ENCODE assay signal across 22 mouse cellular contexts in the genomic region with DNA sequence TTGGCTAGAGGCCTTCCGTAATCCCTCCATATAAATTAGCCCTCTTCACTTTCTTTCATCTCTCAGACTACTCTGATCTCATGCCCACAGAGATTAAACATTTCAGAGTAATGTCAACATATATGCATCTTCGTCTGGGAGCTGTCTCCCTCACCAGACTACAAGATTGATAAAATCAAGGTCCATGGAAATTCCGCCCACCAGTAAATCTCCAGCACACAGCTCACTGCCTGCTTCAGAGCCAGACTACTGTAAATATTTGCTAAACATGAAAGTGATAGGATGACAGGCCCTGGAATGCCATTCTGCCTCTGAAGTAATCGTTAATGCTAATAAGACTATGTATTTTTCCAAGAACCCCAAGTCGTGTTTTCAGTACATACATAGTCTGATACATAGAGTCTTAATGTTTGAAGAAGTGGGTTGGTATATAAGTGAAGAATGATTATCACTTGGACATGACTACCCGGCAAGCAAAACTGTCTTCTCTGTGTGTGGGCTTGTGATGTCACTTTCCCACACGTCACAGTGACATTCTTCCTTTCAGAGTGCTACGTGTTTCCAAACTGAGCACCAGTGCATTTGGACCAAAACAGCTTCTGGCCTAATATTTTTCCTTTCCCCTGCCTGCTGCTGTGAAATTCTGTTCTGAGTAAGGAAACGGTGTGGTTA.
A peak's percentile ranks its signal among the peaks of the same experiment; 100 is the strongest.
DNase-seq lines count a peak whose midpoint lies in the region; ATAC-seq and TF ChIP-seq lines count a peak whose summit lies in the region.
"Had no signal": no experiment of that assay in that cellular context is flagged by ENCODE, and none has a peak within 500 bp of the region (broad histone marks: within the 10 kb centered on the region; RNA-seq: fewer than 3 reads in every experiment).

No protein-coding gene starts in this region.

- peak overlapping the region; percentile 39; the same call in 1 of the 2 replicates for H3K27ac ChIP-seq in midbrain, embryonic 13.5 days
- H3K27ac ChIP-seq in midbrain, embryonic 10.5 days (replicated peaks): no peak overlapping the region
- peak overlapping the region; percentile 58 for H3K27ac ChIP-seq in stomach, postnatal 0 days (replicated peaks)
- no peak overlapping the region for H3K27ac ChIP-seq in hindbrain, embryonic 13.5 days
- H3K27ac ChIP-seq: forebrain, embryonic 15.5 days; gastrocnemius, adult 2 months; hindbrain, postnatal 0 days; liver, embryonic 15.5 days; neural tube, embryonic 15.5 days had no signal

- H3K9me3 ChIP-seq in midbrain, embryonic 13.5 days: no peaks in the 10 kb centered on the region
- no peaks in the 10 kb centered on the region for H3K9me3 ChIP-seq in midbrain, embryonic 10.5 days (replicated peaks)
- no peaks in the 10 kb centered on the region for H3K9me3 ChIP-seq in stomach, postnatal 0 days (ENCODE audit: control insufficient read depth, low read length)
- H3K9me3 ChIP-seq in hindbrain, embryonic 13.5 days: no peaks in the 10 kb centered on the region
- H3K9me3 ChIP-seq: forebrain, embryonic 15.5 days; liver, embryonic 15.5 days; neural tube, embryonic 15.5 days had no signal

- no peak for DNase-seq in frontal cortex, postnatal 14 days (ENCODE audit: low spot score in 2 of 2)
- DNase-seq in midbrain, embryonic 10.5 days (ENCODE audit: low spot score): no peak
- DNase-seq in lung, postnatal 14 days: peak; percentile 27
- DNase-seq in stomach, postnatal 0 days (ENCODE audit: low spot score): no peak
- no peak for DNase-seq in embryo, embryonic 10.5 days (ENCODE audit: low spot score)
- DNase-seq: adrenal gland, adult 8-10 months; cerebellum, adult 11-12 months; cerebellum, postnatal 25 days; gastrocnemius, adult 2 months; heart, adult 11 months; heart, postnatal 4 days; kidney, postnatal 25 days had no signal

- H3K4me3 ChIP-seq in midbrain, embryonic 13.5 days (replicated peaks): no peak overlapping the region
- H3K4me3 ChIP-seq in midbrain, embryonic 10.5 days: no peak overlapping the region
- no peak overlapping the region for H3K4me3 ChIP-seq in stomach, postnatal 0 days (ENCODE audit: low read depth, low read length)
- H3K4me3 ChIP-seq in hindbrain, embryonic 13.5 days: no peak overlapping the region
- H3K4me3 ChIP-seq: erythroblast, embryonic 14.5 days; forebrain, embryonic 15.5 days; gastrocnemius, adult 2 months; liver, embryonic 15.5 days; megakaryocyte, embryonic 14.5 days; myocyte; neural tube, embryonic 15.5 days had no signal

- H3K27me3 ChIP-seq in midbrain, embryonic 13.5 days: no peaks in the 10 kb centered on the region
- no peaks in the 10 kb centered on the region for H3K27me3 ChIP-seq in midbrain, embryonic 10.5 days (ENCODE audit: low read depth, poor library complexity, severe bottlenecking)
- no peaks in the 10 kb centered on the region for H3K27me3 ChIP-seq in stomach, postnatal 0 days (ENCODE audit: control insufficient read depth, insufficient read depth, low read length)
- no peaks in the 10 kb centered on the region for H3K27me3 ChIP-seq in hindbrain, embryonic 13.5 days
- H3K27me3 ChIP-seq: forebrain, embryonic 15.5 days; liver, embryonic 15.5 days; megakaryocyte, embryonic 14.5 days; neural tube, embryonic 15.5 days had no signal

- peak; percentile 41; the same call in 1 of the 2 replicates for ATAC-seq in frontal cortex, adult (ENCODE audit: low TSS enrichment)
- 0 out of 2 replicates have a peak, but pooled peaks have one; percentile 58 for ATAC-seq in midbrain, embryonic 13.5 days
- peak; percentile 74 for ATAC-seq in stomach, postnatal 0 days (ENCODE audit: low FRiP score, low TSS enrichment)
- ATAC-seq in hindbrain, embryonic 13.5 days (ENCODE audit: low FRiP score): no peak
- ATAC-seq: forebrain, embryonic 15.5 days; hindbrain, postnatal 0 days had no signal

- peak; percentile 77 for TF ChIP-seq EP300 in stomach, postnatal 0 days (optimal IDR thresholded peaks at IDR 0.05)

- H3K36me3 ChIP-seq in midbrain, embryonic 13.5 days: no peaks in the 10 kb centered on the region
- no peaks in the 10 kb centered on the region for H3K36me3 ChIP-seq in midbrain, embryonic 10.5 days
- H3K36me3 ChIP-seq in stomach, postnatal 0 days (ENCODE audit: control insufficient read depth, insufficient read depth, low read length): no peaks in the 10 kb centered on the region
- no peaks in the 10 kb centered on the region for H3K36me3 ChIP-seq in hindbrain, embryonic 13.5 days
- H3K36me3 ChIP-seq: forebrain, embryonic 15.5 days; liver, embryonic 15.5 days; neural tube, embryonic 15.5 days had no signal

- H3K9ac ChIP-seq in midbrain, embryonic 13.5 days (replicated peaks): no peak overlapping the region
- H3K9ac ChIP-seq in stomach, postnatal 0 days (ENCODE audit: low read length): no peak overlapping the region
- H3K9ac ChIP-seq in hindbrain, embryonic 13.5 days: no peak overlapping the region
- H3K9ac ChIP-seq: forebrain, embryonic 15.5 days; liver, embryonic 15.5 days; neural tube, embryonic 15.5 days had no signal

- H3K4me2 ChIP-seq in midbrain, embryonic 13.5 days (replicated peaks): no peak overlapping the region
- no peak overlapping the region for H3K4me2 ChIP-seq in stomach, postnatal 0 days (replicated peaks; ENCODE audit: low read depth)
- no peak overlapping the region for H3K4me2 ChIP-seq in hindbrain, embryonic 13.5 days
- H3K4me2 ChIP-seq: forebrain, embryonic 15.5 days; liver, embryonic 15.5 days; neural tube, embryonic 15.5 days had no signal

- 71% methylated on average over 9 of the region's 9 CpGs for WGBS in midbrain, embryonic 13.5 days
- 87% methylated on average over 9 of the region's 9 CpGs for WGBS in midbrain, embryonic 10.5 days
- 20% methylated on average over 9 of the region's 9 CpGs for WGBS in stomach, postnatal 0 days
- 73% methylated on average over 9 of the region's 9 CpGs for WGBS in hindbrain, embryonic 13.5 days

- no peak for TF ChIP-seq CTCF in stomach, postnatal 0 days (IDR thresholded peaks at IDR 0.05; ENCODE audit: low read depth)

- H3K4me1 ChIP-seq in midbrain, embryonic 13.5 days (replicated peaks): peaks cover 7% of the 10 kb centered on the region; the same call in 1 of the 2 replicates
- H3K4me1 ChIP-seq in midbrain, embryonic 10.5 days: no peaks in the 10 kb centered on the region
- H3K4me1 ChIP-seq in stomach, postnatal 0 days (replicated peaks; ENCODE audit: control insufficient read depth, insufficient read depth): no peaks in the 10 kb centered on the region
- no peaks in the 10 kb centered on the region for H3K4me1 ChIP-seq in hindbrain, embryonic 13.5 days (replicated peaks)
- H3K4me1 ChIP-seq: forebrain, embryonic 15.5 days; liver, embryonic 15.5 days; megakaryocyte, embryonic 14.5 days; neural tube, embryonic 15.5 days had no signal

Comparison
In these comparisons a context has a peak if more than half of its experiments do, and no peak if none do; other contexts are left out.
1. H3K27ac ChIP-seq: peak in midbrain, embryonic 13.5 days (single experiment) and stomach, postnatal 0 days (single experiment); none in midbrain, embryonic 10.5 days (single experiment) and hindbrain, embryonic 13.5 days (single experiment).